Mouse (Mus musculus) yolk sac, embryonic 10.5 days (tissue): ENCODE measurements around the gene Slc51a.
A peak's percentile ranks its signal among the peaks of the same experiment; 100 is the strongest.
"Not testable (repeated sequence)": the region's sequence is repeated elsewhere in the genome, so short reads cannot be mapped to it uniquely, and the experiment has no call there.

Experiments used
- DNase-seq: peaks from one replicate; pipeline ENCODE4 v3.0.0-alpha.2; 2017; ENCODE audit warnings: low spot score

Slc51a gene

GRCm38 (mm10) chr16:32468488-32468887, 19.2 kb downstream of the Slc51a start:
- no peak for DNase-seq

- DNase-seq: no peak
Observed at GRCm38 (mm10) chr16:32464908-32465307, 22.8 kb downstream of the Slc51a start.

- DNase-seq: no peak
Observed at GRCm38 (mm10) chr16:32463426-32463825, 24.3 kb downstream of the Slc51a start.

- DNase-seq: no peak
Observed at GRCm38 (mm10) chr16:32462950-32463349, 24.7 kb downstream of the Slc51a start.

GRCm38 (mm10) chr16:32461713-32462112, 26.0 kb downstream of the Slc51a start:
- DNase-seq: no peak

GRCm38 (mm10) chr16:32460518-32460917, 27.2 kb downstream of the Slc51a start:
- no peak for DNase-seq

GRCm38 (mm10) chr16:32457589-32458386, 29.9 kb downstream of the Slc51a start:
- peak; percentile 25 for DNase-seq

- DNase-seq: no peak
Observed at GRCm38 (mm10) chr16:32456761-32457160, 30.9 kb downstream of the Slc51a start.

- no peak for DNase-seq
Observed at GRCm38 (mm10) chr16:32456086-32456485, 31.6 kb downstream of the Slc51a start.

- DNase-seq: no peak
Observed at GRCm38 (mm10) chr16:32454646-32455045, 33.0 kb downstream of the Slc51a start.

- DNase-seq: no peak
Observed at GRCm38 (mm10) chr16:32453102-32453501, 34.6 kb downstream of the Slc51a start.

GRCm38 (mm10) chr16:32450133-32450532, 37.5 kb downstream of the Slc51a start:
- no peak for DNase-seq

- no peak for DNase-seq
Observed at GRCm38 (mm10) chr16:32449665-32450064, 38.0 kb downstream of the Slc51a start.

GRCm38 (mm10) chr16:32446563-32447138, 41.0 kb downstream of the Slc51a start:
- no peak for DNase-seq

GRCm38 (mm10) chr16:32445558-32445957, 42.1 kb downstream of the Slc51a start:
- no peak for DNase-seq

GRCm38 (mm10) chr16:32444615-32445014, 43.1 kb downstream of the Slc51a start:
- not testable (repeated sequence) for DNase-seq

- no peak for DNase-seq
Observed at GRCm38 (mm10) chr16:32441432-32441831, 46.2 kb downstream of the Slc51a start.

- DNase-seq: no peak
Observed at GRCm38 (mm10) chr16:32437266-32437665, 50.4 kb downstream of the Slc51a start.

GRCm38 (mm10) chr16:32436657-32437056, 51.0 kb downstream of the Slc51a start:
- DNase-seq: no peak

- DNase-seq: no peak
Observed at GRCm38 (mm10) chr16:32434691-32435090, 53.0 kb downstream of the Slc51a start.

GRCm38 (mm10) chr16:32434066-32434465, 53.6 kb downstream of the Slc51a start:
- DNase-seq: no peak

GRCm38 (mm10) chr16:32433138-32433537, 54.5 kb downstream of the Slc51a start:
- no peak for DNase-seq

- DNase-seq: no peak
Observed at GRCm38 (mm10) chr16:32431926-32432325, 55.8 kb downstream of the Slc51a start.
